Mouse (Mus musculus) liver, postnatal 0 days (tissue): ENCODE results near the gene Efcab14. TPM values are rescaled to one million over a fixed set of nuclear protein-coding genes. Genes with fewer than 3 reads are reported as not detected.

Experiments used
- ATAC-seq: fragments of 200-750 bp; cut with Nextera tagmentation; 2 replicates; pipeline ENCODE4 v1.8.0; 2017; ENCODE audit warnings: mild to moderate bottlenecking, moderate library complexity
- DNase-seq: peaks from one replicate; pipeline ENCODE4 v3.0.0-alpha.2; 2016
- H3K27ac ChIP-seq: fragments of 300-500 bp; sonication (generic); 2 replicates; pipeline ENCODE4 v1.5.1; 2014; ENCODE audit warnings: antibody characterized with exemption, moderate library complexity, mild to moderate bottlenecking, low read depth
- H3K27me3 ChIP-seq: fragments of 300-500 bp; sonication (generic); 2 replicates; pipeline ENCODE4 v1.6.1; 2014; ENCODE audit warnings: low read length, control low read depth, mixed read lengths; ENCODE audit not compliant: insufficient read depth
- H3K36me3 ChIP-seq: fragments of 300-500 bp; sonication (generic); replicated peaks from 2 replicates; pipeline ENCODE4 v1.6.1; 2014; ENCODE audit warnings: mild to moderate bottlenecking, control low read depth, low read length, moderate library complexity, mixed read lengths; ENCODE audit not compliant: insufficient read depth
- H3K4me1 ChIP-seq: fragments of 300-500 bp; sonication (generic); 2 replicates; pipeline ENCODE4 v1.6.1; 2014; ENCODE audit warnings: antibody characterized with exemption, mild to moderate bottlenecking, control low read depth; ENCODE audit not compliant: insufficient read depth
- H3K4me2 ChIP-seq: fragments of 300-500 bp; sonication (generic); 2 replicates; pipeline ENCODE4 v1.6.1; 2014; ENCODE audit warnings: low read depth, mild to moderate bottlenecking, low read length, moderate library complexity, mixed read lengths
- H3K4me3 ChIP-seq: fragments of 300-500 bp; sonication (generic); 2 replicates; pipeline ENCODE4 v1.5.1; 2014; ENCODE audit warnings: low read depth, low read length
- H3K9ac ChIP-seq: fragments of 300-500 bp; sonication (generic); replicated peaks from 2 replicates; pipeline ENCODE4 v1.6.1; 2014; ENCODE audit warnings: mild to moderate bottlenecking, moderate library complexity
- H3K9me3 ChIP-seq: fragments of 300-500 bp; sonication (generic); 2 replicates; pipeline ENCODE4 v1.6.1; 2016; ENCODE audit warnings: mild to moderate bottlenecking, control low read depth, low read length, mixed read lengths
- CTCF ChIP-seq: sonication (generic); IDR thresholded peaks from 2 replicates; pipeline ENCODE4 v1.5.1; 2016; ENCODE audit warnings: antibody characterized with exemption, low read depth
- EP300 ChIP-seq: IDR thresholded peaks from 2 replicates; pipeline ENCODE4 v1.6.1; 2016; ENCODE audit warnings: antibody characterized with exemption, low read depth, mild to moderate bottlenecking
- WGBS: fragments of 180-500 bp; shearing (Covaris S2); extraction: QIAGEN DNeasy Blood & Tissue Kit; methylation state at CpG from one replicate; pipeline ENCODE4 v1.1.7; 2014; ENCODE audit not compliant: insufficient replicate concordance; 5-methylcytosine and 5-hydroxymethylcytosine counted together
- polyA plus RNA-seq: library from polyadenylated mRNA; unstranded; fragments of >200 nt; fragmentation: Nextera tagmentation; extraction: Ambion mirVana; gene quantifications from 2 replicates; pipeline ENCODE4 v1.2.1, GENCODE M21; 2015

The Efcab14 gene
- polyA plus RNA-seq, 1 experiment from 2014 or later, result 8.4 TPM

GRCm38 (mm10) chr4:115767647-115768467 is 30.3 kb downstream of the Efcab14 start:
- no peak for TF ChIP-seq CTCF
- no peak for TF ChIP-seq EP300

GRCm38 (mm10) chr4:115775056-115775455 is 37.5 kb downstream of the Efcab14 start:
- no peak overlapping the region for H3K4me3 ChIP-seq
- ATAC-seq, result no peak

More at GRCm38 (mm10) chr4:115767647-115768467, 30.3 kb downstream of the Efcab14 start:
- no peak overlapping the region for H3K4me3 ChIP-seq
- no peak overlapping the region for H3K4me2 ChIP-seq
- H3K9me3 ChIP-seq, result no peaks in the 10 kb centered on the region
- no peak overlapping the region for H3K27ac ChIP-seq
- H3K9ac ChIP-seq, result no peak overlapping the region
- no peak for ATAC-seq
- H3K4me1 ChIP-seq, result no peaks in the 10 kb centered on the region
- H3K27me3 ChIP-seq, result no peaks in the 10 kb centered on the region
- DNase-seq, result no peak
- WGBS, result 67% methylated on average over 11 of the region's 11 CpGs
- peaks cover 34% of the 10 kb centered on the region for H3K36me3 ChIP-seq

GRCm38 (mm10) chr4:115777627-115778026 is 40.1 kb downstream of the Efcab14 start:
- 84% methylated on average over 2 of the region's 2 CpGs for WGBS
- no peak for TF ChIP-seq EP300
- Histone ChIP-seq H3K27me3 (no peaks in the 10 kb centered on the region), H3K4me3 (no peak overlapping the region), H3K27ac (no peak overlapping the region), H3K9ac (no peak overlapping the region), H3K4me1 (no peaks in the 10 kb centered on the region), H3K36me3 (peaks cover 16% of the 10 kb centered on the region), H3K9me3 (no peaks in the 10 kb centered on the region), H3K4me2 (no peak overlapping the region)
- no peak for ATAC-seq
- DNase-seq, result no peak

More at GRCm38 (mm10) chr4:115775056-115775455, 37.5 kb downstream of the Efcab14 start:
- H3K27me3 ChIP-seq, result no peaks in the 10 kb centered on the region
- WGBS, result 75% methylated on average over 6 of the region's 6 CpGs
- no peak for TF ChIP-seq CTCF
- no peak for TF ChIP-seq EP300
- H3K4me2 ChIP-seq, result no peak overlapping the region
- no peak overlapping the region for H3K27ac ChIP-seq
- H3K4me1 ChIP-seq, result no peaks in the 10 kb centered on the region
- no peak for DNase-seq
- no peak overlapping the region for H3K9ac ChIP-seq
- no peaks in the 10 kb centered on the region for H3K9me3 ChIP-seq
- H3K36me3 ChIP-seq, result peaks cover 20% of the 10 kb centered on the region

- H3K9me3 ChIP-seq, result no peaks in the 10 kb centered on the region
- no peak overlapping the region for H3K4me2 ChIP-seq
- peaks cover 3% of the 10 kb centered on the region; the same call in 1 of the 2 replicates for H3K4me1 ChIP-seq
- no peak overlapping the region for H3K27ac ChIP-seq
- ATAC-seq (no peak), DNase-seq (no peak)
- no peaks in the 10 kb centered on the region for H3K27me3 ChIP-seq
- no peak overlapping the region for H3K9ac ChIP-seq
- no peak overlapping the region for H3K4me3 ChIP-seq
- TF ChIP-seq EP300, result no peak
- TF ChIP-seq CTCF, result no peak
- 0 out of 2 replicates have a peak, but pooled peaks cover 4% of the 10 kb centered on the region for H3K36me3 ChIP-seq
- 52% methylated on average over 6 of the region's 6 CpGs for WGBS
Measured at GRCm38 (mm10) chr4:115780269-115780668, 42.7 kb downstream of the Efcab14 start.

- Histone ChIP-seq H3K9ac (no peak within 1 kb of the TSS), H3K9me3 (no peaks in the 10 kb centered on the region), H3K4me3 (no peak within 1 kb of the TSS), H3K27me3 (no peaks in the 10 kb centered on the region), H3K27ac (no peak within 1 kb of the TSS), H3K4me1 (peaks cover 9% of the 10 kb centered on the region), H3K4me2 (no peak within 1 kb of the TSS), H3K36me3 (0 out of 2 replicates have a peak, but pooled peaks cover 4% of the 10 kb centered on the region)
- 73% methylated on average over 3 of the region's 3 CpGs for WGBS
- no peak for DNase-seq
- no peak for ATAC-seq
- TF ChIP-seq CTCF (no peak), EP300 (no peak)
Measured at GRCm38 (mm10) chr4:115780918-115781317, 43.4 kb downstream of the Efcab14 start, which contains the start of gene Tex38. Tex38 (minus strand) TSS chr4:115781018.

- H3K4me2 ChIP-seq, result no peak overlapping the region
- no peak overlapping the region for H3K9ac ChIP-seq
- no peak for ATAC-seq
- no peaks in the 10 kb centered on the region for H3K9me3 ChIP-seq
- WGBS, result 79% methylated on average over 5 of the region's 5 CpGs
- DNase-seq, result no peak
- H3K4me1 ChIP-seq, result peaks cover 11% of the 10 kb centered on the region
- TF ChIP-seq CTCF, result no peak
- no peak for TF ChIP-seq EP300
- H3K27ac ChIP-seq, result no peak overlapping the region
- no peak overlapping the region for H3K4me3 ChIP-seq
- no peaks in the 10 kb centered on the region for H3K36me3 ChIP-seq
- H3K27me3 ChIP-seq, result no peaks in the 10 kb centered on the region
Measured at GRCm38 (mm10) chr4:115782026-115782805, 44.7 kb downstream of the Efcab14 start.
